Mouse (Mus musculus) retina, embryonic 14.5 days (tissue): ENCODE measurements at regions not wholly inside any gene's neighbourhood (a gene's known extent, or its start where the extent isn't known, plus 50 kb on each side); places are given as distances from the start of the nearest gene placed in this dataset.

Experiments
- DNase-seq: peaks from one replicate; pipeline ENCODE4 v3.0.0-alpha.2; 2015; ENCODE audit warnings: low spot score

GRCm38 (mm10) chr14:80083724-80084123 is 99.8 kb downstream of the Olfm4 start:
- no peak for DNase-seq

DNA sequence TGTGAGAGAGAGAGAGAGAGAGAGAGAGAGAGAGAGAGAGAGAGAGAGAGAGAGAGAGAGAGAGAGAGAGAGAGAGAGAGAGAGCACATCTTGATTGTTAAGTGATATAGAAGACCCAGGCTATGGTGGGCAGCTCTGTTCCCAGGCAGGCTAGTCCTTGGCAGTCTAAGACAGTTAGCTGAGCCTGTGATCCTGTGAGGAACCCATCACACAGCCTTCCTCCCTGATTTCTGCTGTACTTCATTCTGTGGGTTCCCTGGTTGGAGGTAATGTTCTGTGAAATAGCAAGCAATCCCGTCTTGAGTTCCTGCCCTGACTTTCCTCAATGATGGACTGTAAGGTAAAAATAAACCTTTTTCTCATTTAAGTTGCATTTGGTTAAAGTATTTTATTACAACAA is 113.4 kb downstream of the Olfm4 start:
- DNase-seq, result no peak

DNA sequence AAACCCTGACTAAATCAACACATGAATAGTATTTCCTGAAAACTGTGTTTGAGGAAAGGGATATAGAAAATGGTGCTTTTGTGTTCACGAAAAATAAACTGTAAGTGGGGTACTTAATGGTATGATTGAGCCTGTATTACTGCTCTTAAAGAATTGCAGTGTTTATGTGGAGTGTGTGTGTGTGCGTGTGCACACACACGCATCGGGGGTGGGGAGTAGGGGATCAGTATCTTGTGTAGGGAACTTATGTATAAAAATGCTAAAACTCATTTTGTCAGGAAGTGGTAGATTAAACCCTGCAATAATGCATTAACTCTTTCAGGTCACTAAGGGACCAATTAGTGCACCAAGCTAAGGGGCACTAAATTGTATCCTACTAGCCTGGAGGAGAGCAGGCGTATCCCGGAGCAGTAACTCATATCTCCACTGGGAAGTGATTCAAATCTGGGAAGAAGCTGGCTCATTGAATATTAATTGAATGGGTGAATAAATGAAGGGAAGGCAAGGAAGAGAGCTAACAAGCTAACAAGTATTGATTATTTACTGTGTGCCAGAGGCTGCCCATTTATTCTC is 129.3 kb downstream of the Olfm4 start:
- no peak for DNase-seq

DNA sequence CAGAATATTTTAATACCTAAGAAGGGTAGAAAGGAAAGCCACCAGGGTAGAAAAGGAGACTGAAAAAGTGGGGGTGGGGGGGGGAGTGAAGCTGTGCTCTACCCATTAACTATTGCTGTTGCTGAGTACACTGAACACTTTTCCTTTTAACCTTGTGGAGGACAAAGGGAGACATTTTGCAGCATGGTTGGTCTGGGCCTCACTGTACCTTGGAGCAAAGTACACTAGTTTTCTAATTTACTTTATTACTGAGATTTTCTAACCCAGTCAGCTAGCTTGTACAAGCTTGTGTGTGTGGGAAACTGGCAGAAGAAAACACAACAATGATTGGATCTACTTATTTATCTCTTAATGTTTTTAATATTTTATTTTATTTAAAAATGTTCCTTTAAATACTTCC is 130.4 kb downstream of the Olfm4 start:
- no peak for DNase-seq

DNA sequence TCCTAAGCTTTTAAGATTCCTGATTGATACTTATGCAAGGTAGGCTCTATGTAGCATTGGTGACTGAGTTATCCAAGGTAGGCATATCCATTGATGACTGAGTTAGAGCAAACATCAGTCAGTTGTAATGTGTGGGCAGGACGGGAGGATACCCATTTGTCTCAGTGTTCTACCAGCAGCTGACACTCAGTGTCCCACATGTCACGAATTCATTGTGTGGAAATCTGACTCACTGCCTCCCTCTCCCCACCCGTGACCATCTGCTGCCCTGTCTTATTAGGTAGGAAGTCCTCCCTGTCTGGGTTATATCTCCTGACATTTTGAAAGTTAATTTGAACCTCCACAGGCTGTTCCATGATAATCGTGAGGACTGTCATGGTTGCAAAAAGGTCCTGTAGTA is 141.3 kb downstream of the Olfm4 start:
- DNase-seq, result no peak

DNA sequence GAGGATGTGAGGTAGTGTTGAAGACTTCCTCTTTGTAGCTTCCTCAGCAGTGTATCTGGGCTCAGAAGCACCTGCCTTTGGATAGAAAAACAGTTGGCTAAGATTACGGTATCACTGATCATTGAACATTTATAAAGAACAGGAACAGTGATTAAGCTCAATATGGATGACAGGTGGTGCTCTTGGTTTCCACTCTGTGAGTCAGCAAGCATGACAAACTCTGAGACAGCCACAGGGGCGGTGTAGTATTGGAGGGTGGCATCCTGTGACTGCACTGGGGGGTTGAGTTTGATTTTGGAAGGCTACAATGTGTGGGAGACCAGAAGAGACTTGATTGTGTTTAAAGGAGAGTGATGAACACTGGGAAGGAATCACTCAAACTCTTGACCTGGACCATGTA is 144.3 kb downstream of the Olfm4 start:
- DNase-seq, result no peak

GRCm38 (mm10) chr14:80137541-80137940 is 153.7 kb downstream of the Olfm4 start:
- peak; percentile 60 for DNase-seq

DNA sequence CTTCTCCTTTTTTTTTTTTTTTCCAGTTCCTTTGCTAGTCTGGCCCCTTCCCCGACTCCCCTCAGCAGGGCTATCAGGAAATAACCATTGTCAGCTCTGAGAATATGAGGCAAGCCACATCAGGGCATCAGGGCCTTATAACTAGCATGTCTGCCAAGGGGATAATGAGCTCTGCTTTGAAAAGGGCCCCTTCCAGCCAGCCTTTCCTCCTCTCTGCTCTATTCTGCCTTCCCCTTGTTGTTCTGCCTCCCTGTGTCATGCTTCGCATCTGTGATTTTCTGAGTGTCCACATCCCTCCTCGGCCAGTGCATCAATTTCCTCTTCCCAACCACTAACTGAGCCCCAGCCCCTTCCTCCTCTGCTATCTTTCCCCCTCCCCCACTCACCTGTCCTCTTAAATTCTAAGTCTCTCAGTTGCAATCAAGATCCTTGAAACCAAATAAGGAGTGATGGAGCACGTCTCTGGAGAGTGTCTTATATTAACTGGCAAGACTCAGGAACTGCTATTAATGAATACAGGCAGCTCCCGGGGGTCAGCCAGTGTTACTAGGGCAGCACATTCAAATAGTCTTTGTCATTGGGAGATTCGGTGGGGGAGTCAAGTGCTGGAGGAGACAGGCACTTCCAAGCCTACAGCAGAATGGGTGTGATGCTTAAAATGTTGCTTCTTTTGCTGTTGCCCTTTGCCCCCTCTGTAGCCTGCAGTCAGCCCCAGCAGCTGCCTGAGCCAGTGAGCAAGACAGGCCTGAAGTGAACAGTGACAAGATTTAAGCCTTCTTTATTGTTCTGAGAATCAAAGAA is 155.3 kb downstream of the Olfm4 start:
- peak; percentile 69 for DNase-seq

GRCm38 (mm10) chr14:80157002-80157401 is 173.1 kb downstream of the Olfm4 start:
- peak; percentile 67 for DNase-seq

DNA sequence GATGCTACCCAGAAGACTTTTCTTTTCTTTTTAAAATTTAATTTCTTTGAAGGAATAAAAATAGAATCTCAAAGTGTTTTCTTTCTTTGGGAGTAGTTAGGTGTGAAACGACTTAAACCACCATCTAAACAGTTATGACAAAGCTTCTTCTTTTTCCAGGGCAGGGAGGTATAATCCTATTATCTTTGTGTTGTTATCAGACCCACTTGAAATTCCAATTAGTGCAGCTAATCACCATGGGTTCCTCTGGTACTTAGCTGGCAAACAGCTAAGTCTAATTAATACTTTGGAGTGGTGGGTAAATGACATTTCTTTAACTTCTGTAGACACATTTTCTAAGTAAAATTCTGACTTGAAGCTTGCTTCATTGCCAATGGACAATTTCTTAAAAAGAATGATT is 185.3 kb downstream of the Olfm4 start:
- peak; percentile 33 for DNase-seq

- DNase-seq, result no peak
These were observed 186.7 kb downstream of the Olfm4 start for GRCm38 (mm10) chr14:80170450-80171180.

DNA sequence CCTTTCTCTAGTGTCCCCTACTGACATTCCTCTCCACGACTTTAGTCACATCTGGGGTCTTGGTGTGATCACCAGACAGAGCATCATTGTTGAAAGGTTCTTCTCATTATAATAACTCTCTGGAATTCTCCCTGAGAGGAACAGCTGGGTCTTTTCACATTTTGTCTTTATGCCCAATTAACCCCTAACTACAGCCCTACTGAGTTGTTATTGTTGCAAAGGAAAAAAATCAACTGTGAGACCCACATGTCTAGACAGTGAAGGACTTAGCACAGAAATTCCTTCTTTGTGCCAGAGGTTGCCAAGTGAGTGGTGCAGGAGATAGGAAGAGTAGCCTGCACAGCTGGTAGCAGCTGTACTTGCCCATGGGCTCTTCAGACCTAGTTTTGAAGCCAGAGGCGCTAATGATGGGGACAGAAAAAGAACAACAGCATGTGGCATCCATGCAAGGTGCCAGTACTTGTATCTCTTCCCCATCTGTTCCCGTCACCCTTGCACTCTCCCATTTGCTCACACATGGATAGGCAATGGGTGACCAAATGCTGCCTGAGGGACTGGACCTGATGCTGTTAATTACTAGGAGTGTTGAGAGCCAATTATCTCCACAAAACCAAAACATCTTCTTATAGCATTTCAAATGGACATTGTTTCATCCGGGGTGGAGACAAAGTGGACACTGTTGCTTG is 189.1 kb downstream of the Olfm4 start:
- DNase-seq, result peak; percentile 74

DNA sequence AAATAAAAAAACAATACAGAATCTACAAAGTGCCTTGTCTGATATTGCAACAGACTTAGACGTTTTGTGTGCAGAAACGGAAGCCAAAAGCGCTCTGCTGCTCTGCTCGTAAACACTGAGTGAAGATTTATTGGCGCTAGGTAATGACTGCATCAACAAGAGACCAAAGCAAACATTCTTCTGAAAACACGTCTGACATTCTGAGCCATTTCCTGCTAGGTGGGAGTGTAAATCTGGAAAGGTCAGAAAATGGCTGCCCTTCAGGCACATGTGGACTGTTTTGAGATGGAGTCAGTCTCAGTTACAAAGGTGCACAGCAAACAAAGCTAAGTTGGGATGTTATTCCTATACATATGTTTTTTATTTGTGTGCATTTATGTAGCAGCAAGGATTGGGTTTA is 192.6 kb downstream of the Olfm4 start:
- DNase-seq, result no peak

GRCm38 (mm10) chr14:80195041-80195440 is 211.2 kb downstream of the Olfm4 start:
- no peak for DNase-seq

DNA sequence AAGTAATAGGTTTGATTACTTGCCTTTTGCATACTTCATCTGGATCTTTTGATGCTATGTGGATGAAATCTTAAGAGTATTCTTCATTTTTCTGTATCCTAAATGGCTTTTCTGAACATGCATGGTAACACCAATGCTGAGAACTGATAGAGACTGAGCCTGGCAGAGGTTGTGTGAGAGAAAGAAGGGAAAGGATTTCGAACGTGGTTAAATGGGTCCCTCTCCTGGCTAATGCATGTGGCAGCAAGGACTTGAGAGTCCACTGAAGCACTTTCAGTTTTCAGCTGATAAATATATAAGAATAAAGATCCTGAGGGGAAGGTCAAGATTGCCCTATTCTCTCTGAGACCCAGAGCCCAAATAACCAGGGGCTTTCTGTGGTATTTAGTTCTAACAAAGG is 229.0 kb downstream of the Olfm4 start:
- peak; percentile 73 for DNase-seq

DNA sequence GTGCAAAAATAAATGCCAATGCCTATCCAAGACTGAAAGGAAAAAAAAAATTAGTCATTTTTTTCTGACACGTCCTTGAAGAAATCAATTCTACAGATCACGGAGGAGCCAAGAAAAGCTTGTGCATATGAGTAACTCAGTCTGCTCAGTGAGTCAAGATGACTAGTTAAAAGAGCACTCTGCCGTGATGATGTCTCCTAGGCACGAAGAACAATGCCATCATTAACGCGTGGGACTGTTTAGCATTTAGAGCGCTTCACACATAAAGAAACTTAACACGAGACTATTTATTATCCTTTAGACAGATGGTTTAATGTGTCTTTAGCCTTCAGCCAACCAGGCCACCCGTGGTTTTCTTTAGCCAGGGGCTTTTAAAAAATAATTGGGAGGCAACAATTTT is 229.8 kb downstream of the Olfm4 start:
- no peak for DNase-seq

GRCm38 (mm10) chr14:80215960-80216552 is 232.2 kb downstream of the Olfm4 start:
- DNase-seq, result peak; percentile 83

GRCm38 (mm10) chr14:80232066-80232465 is 248.2 kb downstream of the Olfm4 start:
- DNase-seq, result peak; percentile 78

DNA sequence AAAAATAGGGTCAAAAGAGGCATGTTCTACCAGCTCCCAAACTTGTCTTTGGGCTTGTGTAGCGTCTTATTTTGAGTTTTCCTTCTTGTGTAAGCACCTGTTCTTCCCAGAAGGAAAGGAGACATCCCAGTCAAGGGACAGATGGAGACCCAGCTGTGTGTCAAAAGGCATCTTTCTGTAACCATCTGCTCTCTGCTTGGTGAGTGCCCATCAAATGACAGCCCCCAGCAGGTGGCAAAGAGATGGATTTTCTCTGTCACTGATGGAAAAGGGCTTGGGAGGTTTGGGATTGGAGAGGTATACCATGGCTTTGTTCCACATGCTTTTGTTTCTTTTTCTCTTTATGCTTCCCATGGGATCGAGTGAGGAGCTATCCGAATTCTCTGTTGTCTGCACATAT is 249.1 kb downstream of the Olfm4 start:
- peak; percentile 70 for DNase-seq

- DNase-seq, result no peak
These were observed 253.3 kb downstream of the Olfm4 start for GRCm38 (mm10) chr14:80237136-80237535.

DNA sequence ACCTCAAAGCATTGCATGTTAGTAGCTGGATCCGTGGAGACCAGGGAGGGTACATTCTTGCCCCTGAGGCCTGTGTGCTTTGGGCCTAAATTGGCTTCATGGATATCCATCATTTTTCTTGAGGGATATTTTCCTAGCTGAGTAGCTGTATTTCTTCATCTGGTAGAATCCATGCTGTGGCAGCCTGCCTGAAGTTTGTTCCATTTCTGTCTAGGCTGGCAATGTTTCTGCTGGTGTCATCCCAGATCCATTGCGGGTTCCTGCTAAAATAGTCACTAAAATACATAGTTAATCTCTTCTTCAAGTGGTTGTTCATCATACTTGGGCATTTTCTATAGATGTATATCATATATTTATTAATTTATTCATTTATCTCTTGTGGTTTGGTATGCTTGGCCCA is 253.7 kb downstream of the Olfm4 start:
- no peak for DNase-seq

GRCm38 (mm10) chr14:80244640-80245302 is 260.9 kb downstream of the Olfm4 start:
- DNase-seq, result no peak
